Mouse (Mus musculus) C2C12 (cell line): ENCODE data around the gene Retnlb. TPM values are rescaled to one million over a fixed set of nuclear protein-coding genes. Genes with fewer than 3 reads are reported as not detected.
"Not testable (repeated sequence)": the region's sequence is repeated elsewhere in the genome, so short reads cannot be mapped to it uniquely, and the experiment has no call there.

Experiments used
- H3K27me3 ChIP-seq: one replicate; pipeline ENCODE4 v1.6.1; 2011; ENCODE audit not compliant: control insufficient read depth, insufficient read depth, insufficient read length
- H3K36me3 ChIP-seq: one replicate; pipeline ENCODE4 v1.6.1; 2011; ENCODE audit not compliant: control insufficient read depth, insufficient read depth
- H3K4me3 ChIP-seq: one replicate; pipeline ENCODE4 v1.5.1; 2011; ENCODE audit warnings: mild to moderate bottlenecking, control low read depth; ENCODE audit not compliant: poor library complexity, insufficient read depth, severe bottlenecking
- H3K79me2 ChIP-seq: one replicate; pipeline ENCODE4 v1.6.1; 2011; ENCODE audit not compliant: control insufficient read depth, insufficient read depth
- H3K79me3 ChIP-seq: one replicate; pipeline ENCODE4 v1.6.1; 2011; ENCODE audit warnings: low read depth, control low read depth
- H3ac ChIP-seq: one replicate; pipeline ENCODE3; 2011; ENCODE audit warnings: low read depth; ENCODE audit not compliant: control insufficient read depth, insufficient read length
- CEBPB ChIP-seq: IDR thresholded peaks from one replicate; pipeline ENCODE4 v1.6.1; 2011; ENCODE audit warnings: low read depth, mild to moderate bottlenecking, control low read depth, moderate library complexity
- CTCF ChIP-seq: IDR thresholded peaks from one replicate; pipeline ENCODE4 v1.5.1; 2011; ENCODE audit not compliant: control insufficient read depth, insufficient read depth, insufficient read length
- FOSL1 ChIP-seq: IDR thresholded peaks from one replicate; pipeline ENCODE4 v1.8.0; 2011; ENCODE audit warnings: mild to moderate bottlenecking, low read length; ENCODE audit not compliant: poor library complexity, insufficient read depth, severe bottlenecking
- MAX ChIP-seq: IDR thresholded peaks from one replicate; pipeline ENCODE4 v1.6.1; 2011; ENCODE audit warnings: mild to moderate bottlenecking, control low read depth
- MYOD1 ChIP-seq: IDR thresholded peaks from one replicate; pipeline ENCODE4 v1.6.1; 2011; ENCODE audit warnings: low read depth; ENCODE audit not compliant: control insufficient read depth, insufficient read length
- MYOG ChIP-seq: IDR thresholded peaks from one replicate; pipeline ENCODE4 v1.6.1; 2011; ENCODE audit not compliant: control insufficient read depth, insufficient read length; ENCODE audit errors: extremely low read depth
- USF1 ChIP-seq: IDR thresholded peaks from one replicate; pipeline ENCODE4 v1.6.1; 2011; ENCODE audit warnings: low read depth, mild to moderate bottlenecking, control low read depth, moderate library complexity
- polyA plus RNA-seq: library from polyadenylated mRNA; unstranded; fragments of >200 nt; fragmentation: generic; extraction: Trizol; gene quantifications from one replicate; pipeline ENCODE4 v1.2.1, GENCODE M21; 2012; ENCODE audit warnings: missing spikeins

Gene Retnlb
- polyA plus RNA-seq, 1 experiment = not detected

- H3K36me3 ChIP-seq = no peaks in the 10 kb centered on the region
- H3K79me3 ChIP-seq = no peaks in the 10 kb centered on the region
- no peaks in the 10 kb centered on the region for H3K27me3 ChIP-seq
- no peak within 1 kb of the TSS for H3ac ChIP-seq
- no peak within 1 kb of the TSS for H3K4me3 ChIP-seq
- no peaks in the 10 kb centered on the region for H3K79me2 ChIP-seq
- TF ChIP-seq MYOD1 (no peak), FOSL1 (no peak)
Measured at GRCm38 (mm10) chr16:48842266-48842665, 25.6 kb downstream of the Retnlb start, which contains the start of gene Retnla. Gene Retnla, plus strand, starts transcription at chr16:48842551.

- Histone ChIP-seq H3K79me3 (no peaks in the 10 kb centered on the region), H3K4me3 (no peak overlapping the region), H3K27me3 (no peaks in the 10 kb centered on the region), H3ac (no peak overlapping the region), H3K36me3 (no peaks in the 10 kb centered on the region), H3K79me2 (no peaks in the 10 kb centered on the region)
- TF ChIP-seq USF1 (no peak), CEBPB (no peak), FOSL1 (no peak), MAX (no peak), MYOD1 (no peak)
Measured at GRCm38 (mm10) chr16:48843671-48844386, 27.2 kb downstream of the Retnlb start.

- H3K4me3 ChIP-seq, H3K79me2 ChIP-seq, H3ac ChIP-seq, H3K79me3 ChIP-seq, H3K36me3 ChIP-seq, H3K27me3 ChIP-seq: not testable (repeated sequence)
Measured at GRCm38 (mm10) chr16:48865004-48865403, 48.3 kb downstream of the Retnlb start.

- Histone ChIP-seq H3K4me3 (no peak overlapping the region), H3K79me2 (no peaks in the 10 kb centered on the region), H3ac (no peak overlapping the region), H3K79me3 (no peaks in the 10 kb centered on the region), H3K36me3 (no peaks in the 10 kb centered on the region), H3K27me3 (no peaks in the 10 kb centered on the region)
- TF ChIP-seq FOSL1 (no peak), USF1 (no peak), MYOG (no peak), CTCF (no peak), CEBPB (no peak), MYOD1 (no peak), MAX (no peak)
Measured at GRCm38 (mm10) chr16:48867690-48868089, 51.0 kb downstream of the Retnlb start.

Other genes with a start within 250 kb of the Retnlb start
- gene Trat1, start 44.8 kb upstream of the Retnlb start, polyA plus RNA-seq = not detected
- not detected for gene Retnla, start 25.7 kb downstream of the Retnlb start, polyA plus RNA-seq
- not detected for gene Retnlg, start 55.8 kb downstream of the Retnlb start, polyA plus RNA-seq
- gene Dzip3, start 177.3 kb downstream of the Retnlb start, polyA plus RNA-seq = 3.3 TPM
- 12.6 TPM for gene Cip2a, start 177.3 kb downstream of the Retnlb start, polyA plus RNA-seq
- gene Myh15, start 240.6 kb downstream of the Retnlb start, polyA plus RNA-seq = not detected